In the genomic region with DNA sequence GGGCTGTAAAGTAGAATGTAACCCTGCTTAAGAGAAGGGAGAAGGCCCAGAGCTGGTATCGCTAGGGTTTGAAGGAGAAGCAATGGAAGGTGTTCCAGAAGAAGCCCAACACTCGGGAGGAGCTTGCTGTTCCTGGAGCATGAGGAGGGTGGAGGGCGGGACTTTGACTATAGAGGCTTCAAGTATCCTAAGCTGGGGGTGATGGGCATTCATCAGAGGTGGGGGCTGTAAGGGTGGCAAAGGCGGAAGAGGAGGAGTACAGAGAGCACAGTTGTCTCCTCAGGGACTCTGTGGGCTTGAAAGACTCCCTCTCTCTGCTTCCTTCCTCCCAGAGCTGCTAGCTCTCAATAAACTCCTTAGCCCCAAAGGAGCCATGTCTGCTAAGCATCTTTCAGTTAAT, we compare ENCODE assay signal across 35 mouse cellular contexts. TPM values are rescaled to one million over a fixed set of nuclear protein-coding genes. Genes with fewer than 3 reads are reported as not detected.
DNase-seq lines count a peak whose midpoint lies in the region; ATAC-seq and TF ChIP-seq lines count a peak whose summit lies in the region.
"Had no signal": no experiment of that assay in that cellular context is flagged by ENCODE, and none has a peak within 500 bp of the region (broad histone marks: within the 10 kb centered on the region; RNA-seq: fewer than 3 reads in every experiment).

No protein-coding gene starts in this region.

- H3K4me3 ChIP-seq in CH12.LX (replicated peaks in 1 of 3; ENCODE audit: low read depth in 2 of 3, low read length in 2 of 3, poor library complexity in 1 of 3): peak overlapping the region; percentile 58 to 64 (median 61)
- no peak overlapping the region for H3K4me3 ChIP-seq in intestine, postnatal 0 days (ENCODE audit: low read depth, low read length)
- H3K4me3 ChIP-seq: embryonic facial prominence, embryonic 10.5 days; embryonic facial prominence, embryonic 13.5 days; erythroblast, embryonic 14.5 days; forebrain, embryonic 12.5 days; forebrain, embryonic 15.5 days; heart, embryonic 12.5 days; heart, embryonic 15.5 days had no signal

- H3K4me1 ChIP-seq in CH12.LX (ENCODE audit: control insufficient read depth in 1 of 2, insufficient read depth in 2 of 2): peaks cover 11 to 43% of the 10 kb centered on the region in 2 experiments
- no peaks in the 10 kb centered on the region; the same call in 1 of the 2 replicates for H3K4me1 ChIP-seq in intestine, postnatal 0 days (replicated peaks; ENCODE audit: control insufficient read depth, insufficient read depth, low read length)
- H3K4me1 ChIP-seq: embryonic facial prominence, embryonic 13.5 days had no signal

- TF ChIP-seq POLR2A in CH12.LX (IDR thresholded peaks at IDR 0.05; ENCODE audit: low read depth, low read length): peak; percentile 76

- in situ Hi-C loops in CH12.LX (cut with MboI; ENCODE audit: low pct_ligation_motif_present, low pct_unique_long_range_greater_than_20kb, low sequenced_read_pairs): no loop called here

- intact Hi-C loops in heart, postnatal 10 days (cut with DNase I): no loop called here

- peak; percentile 68 to 75 for DNase-seq in spleen, postnatal 36 days (ENCODE audit: low spot score in 2 of 2)
- DNase-seq in spleen, postnatal 10 days (ENCODE audit: low spot score in 2 of 2): no peak
- DNase-seq in B cell, adult 2 months: peak; percentile 14 to 24
- peak; percentile 93 for DNase-seq in CH12.LX (ENCODE audit: extremely low read depth)
- DNase-seq in induced T-regulatory cell, adult 2 months (ENCODE audit: low read depth): peak; percentile 37
- DNase-seq in layer of hippocampus, adult 9-10 months (ENCODE audit: low spot score): no peak
- no peak for DNase-seq in heart, postnatal 10 days
- DNase-seq: adrenal gland, adult 8-10 months; adrenal gland, postnatal 25 days; cerebellum, adult 11-12 months; cerebellum, adult 8-10 months; cerebellum, postnatal 10 days; cerebellum, postnatal 36 days; embryo, embryonic 11 days; gastrocnemius, postnatal 25 days; heart, adult 18-20 months; heart, postnatal 14 days; heart, postnatal 4 days had no signal

- peak overlapping the region; percentile 100 for H3K27ac ChIP-seq in CH12.LX (ENCODE audit: insufficient read depth, low read depth)
- H3K27ac ChIP-seq in intestine, postnatal 0 days (ENCODE audit: low read depth, low read length): no peak overlapping the region
- H3K27ac ChIP-seq: embryonic facial prominence, embryonic 10.5 days; embryonic facial prominence, embryonic 13.5 days; forebrain, embryonic 12.5 days; forebrain, embryonic 15.5 days; heart, embryonic 15.5 days; hindbrain, embryonic 14.5 days; hindbrain, postnatal 0 days had no signal

- 0 out of 2 replicates have a peak, but pooled peaks cover 2% of the 10 kb centered on the region for H3K79me2 ChIP-seq in CH12.LX (replicated peaks; ENCODE audit: control insufficient read depth, extremely low read depth, insufficient read depth, poor library complexity, severe bottlenecking)

- H3K27me3 ChIP-seq in CH12.LX (replicated peaks): no peaks in the 10 kb centered on the region
- no peaks in the 10 kb centered on the region for H3K27me3 ChIP-seq in intestine, postnatal 0 days (replicated peaks; ENCODE audit: control insufficient read depth, insufficient read depth, low read length)
- H3K27me3 ChIP-seq: embryonic facial prominence, embryonic 13.5 days; forebrain, embryonic 12.5 days; forebrain, embryonic 15.5 days; heart, embryonic 12.5 days; heart, embryonic 15.5 days had no signal

- peak overlapping the region; percentile 81 for H3K4me2 ChIP-seq in CH12.LX (ENCODE audit: insufficient read depth, low read depth, poor library complexity, severe bottlenecking)
- no peak overlapping the region for H3K4me2 ChIP-seq in intestine, postnatal 0 days (replicated peaks; ENCODE audit: low read depth)
- H3K4me2 ChIP-seq: embryonic facial prominence, embryonic 13.5 days; forebrain, embryonic 12.5 days; forebrain, embryonic 15.5 days; heart, embryonic 12.5 days; heart, embryonic 15.5 days; hindbrain, embryonic 14.5 days had no signal

- TF ChIP-seq RAD21 in CH12.LX (IDR thresholded peaks at IDR 0.05; ENCODE audit: low read depth, low read length): no peak

- H3K9me3 ChIP-seq in CH12.LX (replicated peaks; ENCODE audit: low read length): no peaks in the 10 kb centered on the region
- no peaks in the 10 kb centered on the region for H3K9me3 ChIP-seq in intestine, postnatal 0 days (ENCODE audit: control insufficient read depth)
- H3K9me3 ChIP-seq: embryonic facial prominence, embryonic 10.5 days; embryonic facial prominence, embryonic 13.5 days; forebrain, embryonic 12.5 days; forebrain, embryonic 15.5 days; heart, embryonic 12.5 days; heart, embryonic 15.5 days had no signal

- peak; percentile 42; the same call in 1 of the 2 replicates for TF ChIP-seq EP300 in CH12.LX (IDR thresholded peaks at IDR 0.05; ENCODE audit: low read length)

- TF ChIP-seq CTCF in CH12.LX (conservative IDR thresholded peaks at IDR 0.05 in 1 of 2, IDR thresholded peaks at IDR 0.05 in 1 of 2; ENCODE audit: low read depth in 2 of 2, low read length in 2 of 2): no peak
- TF ChIP-seq CTCF in intestine, postnatal 0 days (IDR thresholded peaks at IDR 0.05; ENCODE audit: low read depth): no peak

- dilution Hi-C loops in CH12.LX (cut with MboI; ENCODE audit: extremely low pct_ligation_motif_present, extremely low pct_unique_long_range_greater_than_20kb, low sequenced_read_pairs): no loop called here

- peaks cover 0 to 4% of the 10 kb centered on the region in 2 experiments for H3K36me3 ChIP-seq in CH12.LX (replicated peaks in 1 of 2; ENCODE audit: control insufficient read depth in 1 of 2, insufficient read depth in 1 of 2, low read length in 1 of 2)
- no peaks in the 10 kb centered on the region for H3K36me3 ChIP-seq in intestine, postnatal 0 days (ENCODE audit: control insufficient read depth, insufficient read depth)
- H3K36me3 ChIP-seq: embryonic facial prominence, embryonic 10.5 days; embryonic facial prominence, embryonic 13.5 days; forebrain, embryonic 12.5 days; forebrain, embryonic 15.5 days; heart, embryonic 12.5 days; heart, embryonic 15.5 days had no signal

- no peak for ATAC-seq in intestine, postnatal 0 days
- ATAC-seq: activated CD4-positive, CD25-positive, alpha-beta regulatory T cell, adult 4 months; CD4-positive, CD25-positive, alpha-beta regulatory T cell, adult 4 months; forebrain, embryonic 15.5 days; hindbrain, postnatal 0 days had no signal

- peak overlapping the region; percentile 97 for H3K9ac ChIP-seq in CH12.LX (ENCODE audit: insufficient read depth, low read depth)
- no peak overlapping the region for H3K9ac ChIP-seq in intestine, postnatal 0 days (ENCODE audit: low read depth, low read length)
- H3K9ac ChIP-seq: embryonic facial prominence, embryonic 13.5 days; forebrain, embryonic 12.5 days; forebrain, embryonic 15.5 days; heart, embryonic 12.5 days; heart, embryonic 15.5 days; hindbrain, embryonic 14.5 days had no signal

- WGBS in intestine, postnatal 0 days: 80% methylated on average over 4 of the region's 4 CpGs

TF ChIP-seq in CH12.LX, 34 proteins besides CTCF, POLR2A, EP300 and RAD21 (continues in another document):
- TF ChIP-seq NELFE (IDR thresholded peaks at IDR 0.05; ENCODE audit: low read depth, low read length) (peak; percentile 67), PAX5 (IDR thresholded peaks at IDR 0.05; ENCODE audit: low read length) (no peak), BHLHE40 (IDR thresholded peaks at IDR 0.05; ENCODE audit: low read depth, low read length) (0 out of 2 replicates have a peak, but pooled peaks have one; percentile 26), POLR2AphosphoS2 (IDR thresholded peaks at IDR 0.05; ENCODE audit: low read depth, low read length) (peak; percentile 55; the same call in 1 of the 2 replicates), IRF4 (IDR thresholded peaks at IDR 0.05; ENCODE audit: low read depth, low read length) (peak; percentile 66), MYC (IDR thresholded peaks at IDR 0.05; ENCODE audit: low read depth, low read length) (peak; percentile 58), ETS1 (conservative IDR thresholded peaks at IDR 0.05; ENCODE audit: low read depth, low read length) (peak; percentile 49; the same call in 1 of the 2 replicates), E2F4 (IDR thresholded peaks at IDR 0.05; ENCODE audit: insufficient replicate concordance, low read depth, low read length) (peak; percentile 70; the same call in 1 of the 2 replicates), ZKSCAN1 (IDR thresholded peaks at IDR 0.05; ENCODE audit: borderline replicate concordance, low read depth, low read length) (no peak), UBTF (IDR thresholded peaks at IDR 0.05; ENCODE audit: low read depth, low read length) (no peak; the same call in 1 of the 2 replicates), JUND (conservative IDR thresholded peaks at IDR 0.05; ENCODE audit: low read depth, low read length) (no peak), HCFC1 (IDR thresholded peaks at IDR 0.05; ENCODE audit: low read depth, low read length) (peak; percentile 67)

RNA-seq across cellular contexts. Expression of gene Ubxn11, which starts 2.1 kb away (rescaled TPM):
- total RNA-seq in CH12.LX (2012; rRNA removed) (12.3 and 18.8 TPM in 2 replicates), CH12.LX (2014; rRNA removed) (6.0 and 6.6 TPM in 2 replicates)
- polyA plus RNA-seq in CH12.LX (2012; ENCODE audit: insufficient read length, low read depth): 35.9 and 38.8 TPM in 2 replicates
- polyA plus RNA-seq in intestine, postnatal 0 days (2015; fragmentation: Nextera tagmentation; extraction: Ambion mirVana): 0.88 and 1.5 TPM in 2 replicates
- total RNA-seq in heart, postnatal 10 days (2021): 1 to 10 TPM; 2.0 to 2.3 TPM

RNA-seq across cellular contexts. Expression of gene Cd52, which starts 5.4 kb away (rescaled TPM):
- 2,306 and 3,109 TPM in 2 replicates for total RNA-seq in CH12.LX (2012; rRNA removed)
- 4,323 and 5,448 TPM in 2 replicates for total RNA-seq in CH12.LX (2014; rRNA removed)
- polyA plus RNA-seq in CH12.LX (2012; ENCODE audit: insufficient read length, low read depth): 1,849 and 1,886 TPM in 2 replicates
- 28.7 and 31.2 TPM in 2 replicates for polyA plus RNA-seq in intestine, postnatal 0 days (2015; fragmentation: Nextera tagmentation; extraction: Ambion mirVana)
- 1 to 10 TPM; 3.4 to 6.5 TPM for total RNA-seq in heart, postnatal 10 days (2021)
- total RNA-seq: hindbrain, postnatal 0 days had no signal

RNA-seq across cellular contexts. Expression of gene Sh3bgrl3, which starts 28.3 kb away (rescaled TPM):
- total RNA-seq in CH12.LX (2012; rRNA removed): 151 and 153 TPM in 2 replicates
- total RNA-seq in CH12.LX (2014; rRNA removed): 104 and 128 TPM in 2 replicates
- 289 and 362 TPM in 2 replicates for polyA plus RNA-seq in CH12.LX (2012; ENCODE audit: insufficient read length, low read depth)
- 503 and 522 TPM in 2 replicates for polyA plus RNA-seq in intestine, postnatal 0 days (2015; fragmentation: Nextera tagmentation; extraction: Ambion mirVana)
- 10 to 100 TPM; 69.9 to 74.6 TPM for total RNA-seq in heart, postnatal 10 days (2021)

RNA-seq across cellular contexts. Expression of gene Crybg2, which starts 39.6 kb away (rescaled TPM):
- total RNA-seq in CH12.LX (2012; rRNA removed): 9.2 and 10.6 TPM in 2 replicates
- 3.0 and 3.6 TPM in 2 replicates for total RNA-seq in CH12.LX (2014; rRNA removed)
- 15.6 and 15.9 TPM in 2 replicates for polyA plus RNA-seq in CH12.LX (2012; ENCODE audit: insufficient read length, low read depth)
- 17.9 and 22.5 TPM in 2 replicates for polyA plus RNA-seq in intestine, postnatal 0 days (2015; fragmentation: Nextera tagmentation; extraction: Ambion mirVana)
- total RNA-seq in heart, postnatal 10 days (2021): not detected
- total RNA-seq: adrenal gland, adult 8-10 months; gastrocnemius, adult 8-10 months; gastrocnemius, postnatal 25 days; heart, postnatal 4 days had no signal
- polyA plus RNA-seq: erythroblast, embryonic 14.5 days had no signal

RNA-seq across cellular contexts. Expression of gene Zfp683, which starts 46.6 kb away (rescaled TPM):
- total RNA-seq in CH12.LX (2012; rRNA removed): not detected in 2 replicates
- not detected in 2 replicates for total RNA-seq in CH12.LX (2014; rRNA removed)
- polyA plus RNA-seq in CH12.LX (2012; ENCODE audit: insufficient read length, low read depth): 0.16 TPM in 1 of 2 replicates, not detected in the other
- not detected in 2 replicates for polyA plus RNA-seq in intestine, postnatal 0 days (2015; fragmentation: Nextera tagmentation; extraction: Ambion mirVana)
- total RNA-seq in heart, postnatal 10 days (2021): not detected
- total RNA-seq: adrenal gland, postnatal 25 days; ES-E14; gastrocnemius, adult 8-10 months; gastrocnemius, postnatal 25 days; heart, adult 18-20 months; heart, postnatal 14 days; heart, postnatal 4 days; hindbrain, postnatal 0 days had no signal
- polyA plus RNA-seq: brain, embryonic 14.5 days; cortical plate, adult 2 months; embryonic facial prominence, embryonic 10.5 days; embryonic facial prominence, embryonic 13.5 days; erythroblast, embryonic 14.5 days; forebrain, embryonic 12.5 days; forebrain, embryonic 15.5 days; heart, embryonic 12.5 days; heart, embryonic 15.5 days; hindbrain, embryonic 11.5 days; hindbrain, embryonic 14.5 days; hindbrain, postnatal 0 days had no signal

Comparison
In these comparisons a context has a peak if more than half of its experiments do, and no peak if none do; other contexts are left out.
1. DNase-seq: peak in spleen, postnatal 36 days (2 of 2), B cell, adult 2 months (2 of 2), CH12.LX (single experiment) and induced T-regulatory cell, adult 2 months (single experiment); none in spleen, postnatal 10 days (0 of 2), layer of hippocampus, adult 9-10 months (single experiment) and heart, postnatal 10 days (0 of 2).
2. RNA of gene Cd52, which starts 5.4 kb away (total RNA-seq): 2,306 to 5,448 TPM in CH12.LX; 3.4 to 6.5 TPM in heart, postnatal 10 days; every median in the first group is over 100 times any median in the second.